Mouse (Mus musculus) neutrophil, adult 59 days (primary cell): ENCODE results near the gene F2rl2. TPM values are rescaled to one million over a fixed set of nuclear protein-coding genes. Genes with fewer than 3 reads are reported as not detected.

ENCODE experiments used
- total RNA-seq, 2 experiments: library from RNA; stranded (reverse); gene quantifications; 1 replicate in 1 of 2; 2 replicates in 1 of 2; pipeline ENCODE4 v1.2.4; 2023

F2rl2 gene
- total RNA-seq: 1 to 10 TPM in 1 of 2 experiments, under 1 TPM in 1; 0.87 to 1.5 TPM

GRCm38 (mm10) chr13:95696654-95697163 is at the start of gene F2rl2:
TSS of gene F2rl2 (plus strand) at chr13:95696853.

Other genes starting within 250 kb of the F2rl2 start
- gene S100z, start 218.1 kb upstream of the F2rl2 start, total RNA-seq: not detected
- gene F2rl1, start 171.6 kb upstream of the F2rl2 start, total RNA-seq: under 1 TPM in 1 of 2 experiments, not detected in 1; 0.13 TPM
- gene F2r, start 78.4 kb upstream of the F2rl2 start, total RNA-seq: under 1 TPM; 0.87 to 0.97 TPM
- gene Iqgap2, start 195.1 kb downstream of the F2rl2 start, total RNA-seq: 10 to 100 TPM; 71.7 to 74.8 TPM